Mouse (Mus musculus) cortical plate, adult 2 months (tissue): ENCODE data around the gene Adamtsl4. TPM values are rescaled to one million over a fixed set of nuclear protein-coding genes. Genes with fewer than 3 reads are reported as not detected.
"Not testable (repeated sequence)": the region's sequence is repeated elsewhere in the genome, so short reads cannot be mapped to it uniquely, and the experiment has no call there.

Source experiments
- H3K27ac ChIP-seq: fragments of 200-500 bp; 2 replicates; pipeline ENCODE4 v1.5.1; 2012; ENCODE audit warnings: low read length, control low read depth, inconsistent platforms; ENCODE audit not compliant: insufficient read depth
- H3K4me1 ChIP-seq: fragments of 200-500 bp; 2 replicates; pipeline ENCODE4 v1.6.1; 2011; ENCODE audit warnings: low read length; ENCODE audit not compliant: control insufficient read depth, insufficient read depth
- H3K4me3 ChIP-seq: fragments of 200-500 bp; 2 replicates; pipeline ENCODE4 v1.5.1; 2011; ENCODE audit warnings: mild to moderate bottlenecking, low read length, control low read depth; ENCODE audit not compliant: insufficient read depth
- CTCF ChIP-seq: fragments of 200-500 bp; IDR thresholded peaks from 2 replicates; pipeline ENCODE4 v1.5.1; 2011; ENCODE audit warnings: mild to moderate bottlenecking, control low read depth, low read length; ENCODE audit not compliant: insufficient read depth; ENCODE audit errors: extremely low read depth
- POLR2A ChIP-seq: fragments of 200-500 bp; IDR thresholded peaks from 2 replicates; pipeline ENCODE4 v1.6.1; 2011; ENCODE audit warnings: mild to moderate bottlenecking, low read length, control low read depth; ENCODE audit not compliant: insufficient read depth; ENCODE audit errors: extremely low read depth
- polyA plus RNA-seq: library from polyadenylated mRNA; depleted of rRNA; stranded (reverse); fragments of >200 nt; gene quantifications from 2 replicates; pipeline ENCODE4 v1.2.3, GENCODE M21; 2012

Adamtsl4 gene
- polyA plus RNA-seq, 1 experiment, result 6.0 TPM

DNA sequence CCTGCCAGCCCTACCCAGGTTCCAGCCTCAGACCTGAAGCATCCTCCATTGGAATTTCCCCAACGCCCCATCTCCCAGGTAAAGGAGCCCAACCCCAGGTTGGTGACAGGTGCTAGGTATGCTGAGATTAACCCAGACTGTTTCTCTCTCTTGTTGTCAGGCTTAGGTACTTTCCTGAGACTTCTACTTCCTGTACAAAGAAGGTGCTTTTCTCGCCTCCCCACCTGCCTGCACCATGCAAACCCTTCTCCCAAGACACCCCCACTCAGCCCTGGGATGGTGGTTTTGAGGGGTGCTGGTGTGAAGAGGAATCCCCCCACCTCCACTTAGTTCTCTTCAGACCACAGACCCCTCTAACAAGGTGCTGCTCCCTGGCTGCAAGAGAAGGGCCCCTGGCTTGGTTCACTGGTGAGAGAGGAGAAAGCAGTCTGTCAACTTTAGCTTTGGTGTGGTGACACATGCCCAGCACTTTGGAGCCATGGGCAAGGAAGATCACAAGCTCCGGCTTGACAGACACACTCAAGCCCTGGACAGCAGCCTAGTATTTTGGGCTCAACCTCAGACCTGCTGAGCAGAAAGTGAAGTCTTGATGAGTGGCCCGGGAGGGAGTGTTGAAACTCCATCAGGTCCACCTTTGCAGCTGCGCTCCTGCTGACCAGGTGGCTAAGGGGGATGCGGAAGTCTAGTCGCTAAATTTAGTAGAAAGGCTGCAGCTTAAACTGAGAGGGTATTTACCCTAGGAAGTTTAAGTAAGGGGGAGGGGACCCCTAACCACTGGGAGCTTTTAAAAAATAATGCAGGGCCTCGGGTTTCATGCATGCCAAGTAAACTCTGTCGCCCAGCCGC, 14.6 kb downstream of the Adamtsl4 start:
- peak overlapping the region; percentile 76; the same call in 1 of the 2 replicates for H3K27ac ChIP-seq

GRCm38 (mm10) chr3:95672461-95672860, 15.3 kb downstream of the Adamtsl4 start:
- H3K4me1 ChIP-seq, result peaks cover 3% of the 10 kb centered on the region; the same call in 1 of the 2 replicates

More for the DNA sequence above, 14.6 kb downstream of the Adamtsl4 start:
- no peak for TF ChIP-seq POLR2A
- TF ChIP-seq CTCF, result no peak
- no peak overlapping the region for H3K4me3 ChIP-seq
- no peaks in the 10 kb centered on the region for H3K4me1 ChIP-seq

GRCm38 (mm10) chr3:95671201-95671600, 16.5 kb downstream of the Adamtsl4 start:
- Histone ChIP-seq H3K4me1 (peaks cover 3% of the 10 kb centered on the region; the same call in 1 of the 2 replicates), H3K27ac (no peak overlapping the region), H3K4me3 (no peak overlapping the region)
- no peak for TF ChIP-seq POLR2A
- no peak for TF ChIP-seq CTCF

More at GRCm38 (mm10) chr3:95672461-95672860, 15.3 kb downstream of the Adamtsl4 start:
- Histone ChIP-seq H3K27ac (no peak overlapping the region), H3K4me3 (no peak overlapping the region)
- TF ChIP-seq POLR2A (no peak), CTCF (no peak)

DNA sequence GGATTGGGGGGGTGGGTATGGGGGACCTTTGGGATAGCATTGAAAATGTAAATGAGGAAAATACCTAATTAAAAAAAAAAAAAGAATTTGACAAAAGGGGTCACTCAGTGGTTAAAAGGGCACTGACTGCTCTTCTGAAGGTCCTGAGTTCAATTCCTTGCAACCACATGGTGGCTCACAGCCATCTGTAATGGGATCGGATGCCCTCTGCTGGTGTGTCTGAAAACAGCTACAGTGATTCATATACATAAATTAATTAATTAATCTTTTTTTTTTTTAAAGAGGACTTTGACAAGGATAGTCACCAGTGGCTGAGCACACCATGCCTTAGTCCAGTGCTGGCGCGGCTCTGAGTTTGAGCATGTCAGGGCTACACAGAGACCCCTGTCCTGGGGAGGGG, 17.3 kb downstream of the Adamtsl4 start:
- H3K4me1 ChIP-seq, result not testable (repeated sequence)
- TF ChIP-seq CTCF, result 0 out of 2 replicates have a peak, but pooled peaks have one; percentile 4

DNA sequence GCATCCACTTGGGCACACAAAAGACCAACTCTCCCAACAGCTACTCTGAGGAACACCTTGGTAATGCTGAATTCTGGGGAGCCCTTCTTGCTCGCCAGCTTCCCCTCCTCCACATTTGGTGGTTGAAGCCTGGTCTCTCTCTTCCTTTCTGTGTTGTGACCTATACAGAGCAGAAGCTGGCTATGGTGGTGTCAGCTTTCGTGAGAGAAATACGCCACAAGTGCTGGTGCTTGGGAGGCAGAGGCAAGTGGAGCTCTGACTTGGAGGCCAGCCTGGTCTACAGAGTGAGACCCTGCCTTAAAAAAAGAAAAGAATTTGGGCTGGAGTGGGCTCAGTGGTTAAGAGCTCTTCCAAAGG, 18.4 kb downstream of the Adamtsl4 start:
- no peak overlapping the region for H3K4me3 ChIP-seq
- TF ChIP-seq CTCF (no peak), POLR2A (no peak)
- no peak overlapping the region for H3K27ac ChIP-seq
- peaks cover 3% of the 10 kb centered on the region; the same call in 1 of the 2 replicates for H3K4me1 ChIP-seq

More for the DNA sequence above, 17.3 kb downstream of the Adamtsl4 start:
- H3K27ac ChIP-seq, H3K4me3 ChIP-seq: not testable (repeated sequence)

GRCm38 (mm10) chr3:95668589-95669308, 19.0 kb downstream of the Adamtsl4 start:
- no peak overlapping the region for H3K27ac ChIP-seq
- H3K4me3 ChIP-seq, result no peak overlapping the region
- peaks cover 6% of the 10 kb centered on the region for H3K4me1 ChIP-seq
- TF ChIP-seq CTCF, result no peak

- Histone ChIP-seq H3K4me1 (peaks cover 8% of the 10 kb centered on the region), H3K4me3 (no peak overlapping the region), H3K27ac (peak overlapping the region; percentile 5)
- no peak for TF ChIP-seq POLR2A
- no peak for TF ChIP-seq CTCF
Measured at GRCm38 (mm10) chr3:95668026-95668425, 19.7 kb downstream of the Adamtsl4 start.

DNA sequence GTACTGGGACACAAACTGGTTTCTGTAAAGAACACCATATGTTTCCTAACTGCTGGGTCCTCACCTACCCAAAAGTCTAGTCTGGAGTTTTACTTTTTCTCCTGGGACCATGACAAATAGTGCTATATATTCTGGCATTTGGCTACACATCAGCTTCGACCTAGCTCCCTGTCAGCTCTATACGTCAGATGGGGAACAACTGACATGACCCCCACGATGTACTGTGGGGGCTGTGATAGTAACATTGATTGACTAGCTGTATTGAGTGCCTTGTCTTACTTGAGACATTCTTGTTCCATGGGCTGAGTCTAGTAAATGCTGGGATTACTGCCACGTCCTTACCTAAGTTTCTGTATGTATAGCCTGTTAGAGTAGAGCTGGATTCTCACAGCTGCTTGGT, 20.2 kb downstream of the Adamtsl4 start:
- no peak for TF ChIP-seq POLR2A
- no peak for TF ChIP-seq CTCF
- Histone ChIP-seq H3K4me1 (peaks cover 10% of the 10 kb centered on the region), H3K27ac (peak overlapping the region; percentile 5; the same call in 1 of the 2 replicates), H3K4me3 (no peak overlapping the region)

- H3K4me1 ChIP-seq, result peaks cover 13% of the 10 kb centered on the region
- H3K4me3 ChIP-seq, result no peak overlapping the region
- no peak overlapping the region for H3K27ac ChIP-seq
- TF ChIP-seq CTCF, result no peak
- TF ChIP-seq POLR2A, result no peak
Measured at GRCm38 (mm10) chr3:95666124-95666844, 21.4 kb downstream of the Adamtsl4 start.
